Mouse (Mus musculus) CH12.LX (cell line): Measurements from ENCODE around the gene Clec10a.

Experiments used
- CTCF ChIP-seq, 2 experiments: IDR thresholded peaks in 1 of 2; conservative IDR thresholded peaks in 1 of 2; 2 replicates each; pipeline ENCODE4 v1.5.1; 2011 to 2012; ENCODE audit warnings: low read depth in 2 of 2, low read length in 2 of 2, improper control_type of control experiment in 1 of 2, inconsistent platforms in 1 of 2, mild to moderate bottlenecking in 1 of 2, moderate library complexity in 1 of 2
- E2F4 ChIP-seq: IDR thresholded peaks from 2 replicates; pipeline ENCODE4 v1.6.1; 2011; ENCODE audit warnings: low read depth, low read length, improper control_type of control experiment; ENCODE audit not compliant: insufficient replicate concordance
- EP300 ChIP-seq: IDR thresholded peaks from 2 replicates; pipeline ENCODE4 v1.6.1; 2011; ENCODE audit warnings: low read length, improper control_type of control experiment

GRCm38 (mm10) chr11:70198332-70198731 is 42.3 kb downstream of the Clec10a start:
- no peak for TF ChIP-seq CTCF (conservative IDR thresholded peaks at IDR 0.05 in 1 of 2, IDR thresholded peaks at IDR 0.05 in 1 of 2; ENCODE audit: low read depth in 2 of 2, low read length in 2 of 2)
- TF ChIP-seq E2F4 = no peak
- no peak for TF ChIP-seq EP300
